Mouse (Mus musculus) CH12.LX (cell line): ENCODE measurements around the gene Wdr63. TPM values are rescaled to one million over a fixed set of nuclear protein-coding genes. Genes with fewer than 3 reads are reported as not detected.

Experiments
- DNase-seq: peaks from one replicate; pipeline ENCODE4 v3.0.0-alpha.2; 2013; ENCODE audit errors: extremely low read depth
- H3K27ac ChIP-seq: 2 replicates; pipeline ENCODE4 v1.5.1; 2012; ENCODE audit warnings: low read depth, mild to moderate bottlenecking, control low read depth, moderate library complexity; ENCODE audit not compliant: insufficient read depth
- H3K27me3 ChIP-seq: replicated peaks from 2 replicates; pipeline ENCODE3; 2012; ENCODE audit warnings: inconsistent platforms
- H3K36me3 ChIP-seq, 2 experiments: replicated peaks in 1 of 2; 2 replicates each; pipeline versions ENCODE3 to v1.6.1; 2012; ENCODE audit warnings: inconsistent platforms in 1 of 2, low read length in 1 of 2, mild to moderate bottlenecking in 1 of 2, mixed read lengths in 1 of 2, moderate library complexity in 1 of 2; ENCODE audit not compliant: control insufficient read depth in 1 of 2, insufficient read depth in 1 of 2
- H3K4me1 ChIP-seq, 2 experiments: 2 replicates each; pipeline ENCODE4 v1.6.1; 2012; ENCODE audit warnings: inconsistent platforms in 1 of 2, moderate library complexity in 1 of 2; ENCODE audit not compliant: insufficient read depth in 2 of 2, control insufficient read depth in 1 of 2
- H3K4me2 ChIP-seq: 2 replicates; pipeline ENCODE4 v1.6.1; 2012; ENCODE audit warnings: low read depth, mild to moderate bottlenecking, control low read depth; ENCODE audit not compliant: poor library complexity, insufficient read depth, severe bottlenecking
- H3K4me3 ChIP-seq, 3 experiments: fragments of 150-350 bp in 1 of 3; sonication (generic) in 1 of 3; replicated peaks in 1 of 3; 2 replicates each; pipeline versions ENCODE3 to v1.5.1; 2011 to 2012; ENCODE audit warnings: low read depth in 2 of 3, low read length in 2 of 3, mild to moderate bottlenecking in 2 of 3, moderate library complexity in 2 of 3, control low read depth in 1 of 3, improper control_type of control experiment in 1 of 3, inconsistent platforms in 1 of 3, mixed read lengths in 1 of 3; ENCODE audit not compliant: poor library complexity in 1 of 3
- H3K79me2 ChIP-seq: replicated peaks from 2 replicates; pipeline ENCODE4 v1.6.1; 2012; ENCODE audit warnings: mild to moderate bottlenecking, moderate library complexity; ENCODE audit not compliant: control insufficient read depth, poor library complexity, insufficient read depth, severe bottlenecking; ENCODE audit errors: extremely low read depth
- H3K9ac ChIP-seq: 2 replicates; pipeline ENCODE4 v1.6.1; 2012; ENCODE audit warnings: low read depth, mild to moderate bottlenecking, control low read depth, moderate library complexity; ENCODE audit not compliant: insufficient read depth
- H3K9me3 ChIP-seq: replicated peaks from 2 replicates; pipeline ENCODE3; 2012; ENCODE audit warnings: low read length, inconsistent platforms, mixed read lengths
- BHLHE40 ChIP-seq: IDR thresholded peaks from 2 replicates; pipeline ENCODE4 v1.6.1; 2011; ENCODE audit warnings: mild to moderate bottlenecking, low read depth, low read length, improper control_type of control experiment
- CHD1 ChIP-seq: IDR thresholded peaks from 2 replicates; pipeline ENCODE4 v1.6.1; 2012; ENCODE audit warnings: low read depth, low read length, improper control_type of control experiment, inconsistent platforms
- CHD2 ChIP-seq: IDR thresholded peaks from 2 replicates; pipeline ENCODE4 v1.6.1; 2011; ENCODE audit warnings: low read length, improper control_type of control experiment
- CTCF ChIP-seq, 2 experiments: IDR thresholded peaks in 1 of 2; conservative IDR thresholded peaks in 1 of 2; 2 replicates each; pipeline ENCODE4 v1.5.1; 2011 to 2012; ENCODE audit warnings: low read depth in 2 of 2, low read length in 2 of 2, improper control_type of control experiment in 1 of 2, inconsistent platforms in 1 of 2, mild to moderate bottlenecking in 1 of 2, moderate library complexity in 1 of 2
- E2F4 ChIP-seq: IDR thresholded peaks from 2 replicates; pipeline ENCODE4 v1.6.1; 2011; ENCODE audit warnings: low read depth, low read length, improper control_type of control experiment; ENCODE audit not compliant: insufficient replicate concordance
- ELF1 ChIP-seq: IDR thresholded peaks from 2 replicates; pipeline ENCODE4 v1.6.1; 2014; ENCODE audit warnings: low read depth, mild to moderate bottlenecking, inconsistent platforms, low read length, improper control_type of control experiment
- EP300 ChIP-seq: IDR thresholded peaks from 2 replicates; pipeline ENCODE4 v1.6.1; 2011; ENCODE audit warnings: low read length, improper control_type of control experiment
- ETS1 ChIP-seq: conservative IDR thresholded peaks from 2 replicates; pipeline ENCODE4 v1.6.1; 2012; ENCODE audit warnings: low read depth, mild to moderate bottlenecking, inconsistent platforms, low read length, improper control_type of control experiment, moderate library complexity
- GABPA ChIP-seq: IDR thresholded peaks from 2 replicates; pipeline ENCODE4 v1.6.1; 2012; ENCODE audit warnings: low read depth, low read length, improper control_type of control experiment, inconsistent platforms; ENCODE audit not compliant: insufficient replicate concordance
- HCFC1 ChIP-seq: IDR thresholded peaks from 2 replicates; pipeline ENCODE4 v1.6.1; 2012; ENCODE audit warnings: low read depth, mild to moderate bottlenecking, inconsistent platforms, low read length, improper control_type of control experiment
- IRF4 ChIP-seq: IDR thresholded peaks from 2 replicates; pipeline ENCODE4 v1.6.1; 2014; ENCODE audit warnings: low read depth, mild to moderate bottlenecking, inconsistent platforms, low read length, improper control_type of control experiment
- JUN ChIP-seq: IDR thresholded peaks from 2 replicates; pipeline ENCODE4 v1.6.1; 2011; ENCODE audit warnings: low read depth, mild to moderate bottlenecking, low read length, improper control_type of control experiment, moderate library complexity; ENCODE audit not compliant: insufficient read depth
- JUND ChIP-seq: conservative IDR thresholded peaks from 2 replicates; pipeline ENCODE4 v1.6.1; 2011; ENCODE audit warnings: low read depth, low read length, improper control_type of control experiment
- KAT2A ChIP-seq: IDR thresholded peaks from 2 replicates; pipeline ENCODE4 v1.6.1; 2012; ENCODE audit warnings: low read length, improper control_type of control experiment, inconsistent platforms; ENCODE audit not compliant: insufficient replicate concordance
- MAFK ChIP-seq: IDR thresholded peaks from 2 replicates; pipeline ENCODE4 v1.6.1; 2011; ENCODE audit warnings: low read length, improper control_type of control experiment; ENCODE audit not compliant: insufficient replicate concordance
- MAX ChIP-seq: IDR thresholded peaks from 2 replicates; pipeline ENCODE4 v1.6.1; 2011; ENCODE audit warnings: low read length, improper control_type of control experiment
- MAZ ChIP-seq: IDR thresholded peaks from 2 replicates; pipeline ENCODE4 v1.6.1; 2012; ENCODE audit warnings: low read depth, mild to moderate bottlenecking, inconsistent platforms, low read length, improper control_type of control experiment, moderate library complexity
- MEF2A ChIP-seq: IDR thresholded peaks from 2 replicates; pipeline ENCODE4 v1.6.1; 2014; ENCODE audit warnings: low read depth, mild to moderate bottlenecking, inconsistent platforms, low read length, improper control_type of control experiment, borderline replicate concordance
- MXI1 ChIP-seq: IDR thresholded peaks from 2 replicates; pipeline ENCODE4 v1.6.1; 2011; ENCODE audit warnings: mild to moderate bottlenecking, low read depth, low read length, improper control_type of control experiment
- MYC ChIP-seq: IDR thresholded peaks from 2 replicates; pipeline ENCODE4 v1.6.1; 2011; ENCODE audit warnings: low read depth, mild to moderate bottlenecking, improper control_type of control experiment, low read length
- NELFE ChIP-seq: IDR thresholded peaks from 2 replicates; pipeline ENCODE4 v1.6.1; 2011; ENCODE audit warnings: low read depth, low read length, improper control_type of control experiment
- NRF1 ChIP-seq: IDR thresholded peaks from 2 replicates; pipeline ENCODE4 v1.6.1; 2014; ENCODE audit warnings: low read depth, mild to moderate bottlenecking, inconsistent platforms, low read length, improper control_type of control experiment, moderate library complexity
- PAX5 ChIP-seq: IDR thresholded peaks from 2 replicates; pipeline ENCODE4 v1.6.1; 2012; ENCODE audit warnings: low read length, inconsistent platforms, mixed read lengths
- POLR2A ChIP-seq: IDR thresholded peaks from 2 replicates; pipeline ENCODE4 v1.6.1; 2011; ENCODE audit warnings: low read depth, mild to moderate bottlenecking, improper control_type of control experiment, low read length
- POLR2AphosphoS2 ChIP-seq: IDR thresholded peaks from 2 replicates; pipeline ENCODE4 v1.6.1; 2011; ENCODE audit warnings: low read depth, low read length, improper control_type of control experiment
- RAD21 ChIP-seq: IDR thresholded peaks from 2 replicates; pipeline ENCODE4 v1.6.1; 2011; ENCODE audit warnings: low read depth, mild to moderate bottlenecking, low read length, improper control_type of control experiment, moderate library complexity
- RCOR1 ChIP-seq: conservative IDR thresholded peaks from 2 replicates; pipeline ENCODE4 v1.6.1; 2012; ENCODE audit warnings: low read depth, mild to moderate bottlenecking, inconsistent platforms, low read length, improper control_type of control experiment
- SIN3A ChIP-seq: IDR thresholded peaks from 2 replicates; pipeline ENCODE4 v1.6.1; 2012; ENCODE audit warnings: low read length, improper control_type of control experiment, inconsistent platforms
- SMC3 ChIP-seq: IDR thresholded peaks from 2 replicates; pipeline ENCODE4 v1.6.1; 2011; ENCODE audit warnings: low read depth, low read length, improper control_type of control experiment
- TBP ChIP-seq: conservative IDR thresholded peaks from 2 replicates; pipeline ENCODE4 v1.6.1; 2011; ENCODE audit warnings: low read depth, low read length, improper control_type of control experiment
- TCF12 ChIP-seq: IDR thresholded peaks from 2 replicates; pipeline ENCODE4 v1.6.1; 2014; ENCODE audit warnings: low read depth, mild to moderate bottlenecking, inconsistent platforms, low read length, improper control_type of control experiment
- UBTF ChIP-seq: IDR thresholded peaks from 2 replicates; pipeline ENCODE4 v1.6.1; 2012; ENCODE audit warnings: low read depth, mild to moderate bottlenecking, inconsistent platforms, low read length, improper control_type of control experiment, moderate library complexity
- USF1 ChIP-seq: IDR thresholded peaks from 2 replicates; pipeline ENCODE4 v1.6.1; 2014; ENCODE audit warnings: low read depth, mild to moderate bottlenecking, inconsistent platforms, low read length, improper control_type of control experiment
- USF2 ChIP-seq: conservative IDR thresholded peaks from 2 replicates; pipeline ENCODE4 v1.6.1; 2011; ENCODE audit warnings: low read depth, low read length, improper control_type of control experiment
- ZC3H11A ChIP-seq: IDR thresholded peaks from 2 replicates; pipeline ENCODE4 v1.6.1; 2012; ENCODE audit warnings: low read depth, mild to moderate bottlenecking, inconsistent platforms, low read length, improper control_type of control experiment
- ZKSCAN1 ChIP-seq: IDR thresholded peaks from 2 replicates; pipeline ENCODE4 v1.6.1; 2012; ENCODE audit warnings: low read depth, inconsistent platforms, low read length, improper control_type of control experiment, borderline replicate concordance
- ZMIZ1 ChIP-seq: IDR thresholded peaks from 2 replicates; pipeline ENCODE4 v1.6.1; 2012; ENCODE audit warnings: low read depth, mild to moderate bottlenecking, inconsistent platforms, low read length, improper control_type of control experiment
- ZNF384 ChIP-seq: IDR thresholded peaks from 2 replicates; pipeline ENCODE4 v1.6.1; 2012; ENCODE audit warnings: low read depth, low read length, improper control_type of control experiment, inconsistent platforms
- dilution Hi-C: fragments of 300-500 bp; cut with MboI; formaldehyde crosslinking; loops from 2 replicates; pipeline ENCODE4 v1.14.3; 2020; ENCODE audit warnings: low sequenced_read_pairs; ENCODE audit not compliant: extremely low pct_unique_long_range_greater_than_20kb, extremely low pct_ligation_motif_present
- in situ Hi-C: fragments of 300-500 bp; cut with MboI; formaldehyde crosslinking; loops from 3 replicates; pipeline ENCODE4 v1.14.3; 2019; ENCODE audit warnings: low sequenced_read_pairs, low pct_ligation_motif_present, low pct_unique_long_range_greater_than_20kb, mixed read lengths
- polyA plus RNA-seq: library from polyadenylated mRNA; unstranded; fragments of >175 nt; gene quantifications from 2 replicates; pipeline ENCODE4 v1.2.1, GENCODE M21; 2012; ENCODE audit warnings: low read depth; ENCODE audit not compliant: insufficient read length
- total RNA-seq, 2 experiments: library from RNA; depleted of rRNA; stranded (reverse); fragments of 300-350 nt in 1 of 2; fragments of >200 nt in 1 of 2; gene quantifications; 2 replicates each; pipeline ENCODE4 v1.2.3; 2012 to 2014

Gene Wdr63
- total and polyA plus RNA-seq, 3 experiments: not detected

- in situ Hi-C loops: no loop called here
- no peak overlapping the region for H3K4me3 ChIP-seq
Observed at GRCm38 (mm10) chr3:146030255-146030836, 77.6 kb downstream of the Wdr63 start.

GRCm38 (mm10) chr3:146029234-146029633 is 78.7 kb downstream of the Wdr63 start:
- dilution Hi-C loops: no loop called here
- DNase-seq: no peak

More at GRCm38 (mm10) chr3:146030255-146030836, 77.6 kb downstream of the Wdr63 start:
- Histone ChIP-seq H3K4me1 (peaks cover 7 to 43% of the 10 kb centered on the region in 2 experiments), H3K36me3 (no peaks in the 10 kb centered on the region), H3K79me2 (no peaks in the 10 kb centered on the region), H3K27ac (no peak overlapping the region), H3K4me2 (peak overlapping the region; percentile 51; the same call in 1 of the 2 replicates), H3K9ac (no peak overlapping the region), H3K9me3 (peaks cover 10% of the 10 kb centered on the region), H3K27me3 (no peaks in the 10 kb centered on the region)
- no peak for TF ChIP-seq JUN
- TF ChIP-seq ETS1: no peak
- TF ChIP-seq POLR2AphosphoS2: no peak
- no peak for TF ChIP-seq E2F4
- TF ChIP-seq RAD21: no peak
- TF ChIP-seq UBTF: no peak
- TF ChIP-seq TCF12: 0 out of 2 replicates have a peak, but pooled peaks have one; percentile 30
- TF ChIP-seq MYC: no peak
- TF ChIP-seq CTCF (conservative IDR thresholded peaks at IDR 0.05 in 1 of 2, IDR thresholded peaks at IDR 0.05 in 1 of 2; ENCODE audit: low read depth in 2 of 2, low read length in 2 of 2): no peak
- TF ChIP-seq USF2: no peak
- peak; percentile 43; the same call in 1 of the 2 replicates for TF ChIP-seq MAZ
- TF ChIP-seq MEF2A: no peak
- no peak for TF ChIP-seq ZNF384
- TF ChIP-seq EP300: peak; percentile 50
- peak; percentile 22; the same call in 1 of the 2 replicates for TF ChIP-seq SIN3A
- TF ChIP-seq JUND: no peak
- no peak for TF ChIP-seq NRF1
- TF ChIP-seq POLR2A: no peak
- TF ChIP-seq CHD1: no peak
- no peak for TF ChIP-seq ZKSCAN1
- TF ChIP-seq HCFC1: no peak; the same call in 1 of the 2 replicates
- 0 out of 2 replicates have a peak, but pooled peaks have one; percentile 3 for TF ChIP-seq BHLHE40
- no peak for TF ChIP-seq ZC3H11A
- no peak for TF ChIP-seq TBP
- no peak for TF ChIP-seq PAX5
- no peak for TF ChIP-seq MXI1
- TF ChIP-seq MAX: no peak
- no peak for TF ChIP-seq KAT2A
- TF ChIP-seq ELF1: 0 out of 2 replicates have a peak, but pooled peaks have one; percentile 32
- no peak for TF ChIP-seq SMC3
- TF ChIP-seq NELFE: no peak
- peak; percentile 59 for TF ChIP-seq IRF4
- no peak for TF ChIP-seq GABPA
- no peak for TF ChIP-seq MAFK
- TF ChIP-seq CHD2: no peak
- no peak for TF ChIP-seq RCOR1
- TF ChIP-seq USF1: no peak
- TF ChIP-seq ZMIZ1: no peak
- dilution Hi-C loops: no loop called here
- peak; percentile 34 for DNase-seq

More at GRCm38 (mm10) chr3:146029234-146029633, 78.7 kb downstream of the Wdr63 start:
- Histone ChIP-seq H3K36me3 (no peaks in the 10 kb centered on the region), H3K27me3 (no peaks in the 10 kb centered on the region), H3K4me3 (no peak overlapping the region), H3K79me2 (no peaks in the 10 kb centered on the region), H3K4me2 (no peak overlapping the region), H3K9ac (no peak overlapping the region), H3K9me3 (peaks cover 19% of the 10 kb centered on the region), H3K27ac (no peak overlapping the region), H3K4me1 (peaks cover 7 to 43% of the 10 kb centered on the region in 2 experiments)
- in situ Hi-C loops: no loop called here
- no peak for TF ChIP-seq POLR2AphosphoS2
- no peak for TF ChIP-seq NRF1
- TF ChIP-seq CHD1: no peak
- TF ChIP-seq HCFC1: no peak
- TF ChIP-seq SMC3: no peak
- no peak for TF ChIP-seq TCF12
- TF ChIP-seq GABPA: no peak
- TF ChIP-seq POLR2A: no peak
- TF ChIP-seq CTCF (conservative IDR thresholded peaks at IDR 0.05 in 1 of 2, IDR thresholded peaks at IDR 0.05 in 1 of 2; ENCODE audit: low read depth in 2 of 2, low read length in 2 of 2): no peak
- no peak for TF ChIP-seq ZC3H11A
- TF ChIP-seq EP300: no peak
- TF ChIP-seq USF2: no peak
- no peak for TF ChIP-seq MEF2A
- no peak for TF ChIP-seq UBTF
- no peak for TF ChIP-seq PAX5
- no peak for TF ChIP-seq ETS1
- TF ChIP-seq MAX: no peak
- TF ChIP-seq, all 38 proteins: peak for 0
